8 mouse cellular contexts compared by ENCODE assay signal in genomic region chr6:113443091-113443490, GRCm38 (mm10). TPM values are rescaled to one million over a fixed set of nuclear protein-coding genes. Genes with fewer than 3 reads are reported as not detected.
DNase-seq lines count a peak whose midpoint lies in the region; ATAC-seq and TF ChIP-seq lines count a peak whose summit lies in the region.

No protein-coding gene starts in this region.

- DNase-seq in heart, postnatal 10 days, result no peak
- DNase-seq in CH12.LX (ENCODE audit: extremely low read depth), result peak; percentile 69
- no peak for DNase-seq in spleen, postnatal 36 days (ENCODE audit: low spot score in 2 of 2)
- no peak for DNase-seq in testis, postnatal 10 days (ENCODE audit: low spot score)

- no peak for ATAC-seq in heart, embryonic 12.5 days (ENCODE audit: insufficient number of reproducible peaks, low FRiP score)
- no peak for ATAC-seq in embryonic facial prominence, embryonic 13.5 days (ENCODE audit: insufficient number of reproducible peaks, insufficient read depth, low FRiP score, low TSS enrichment, low read depth)
- no peak for ATAC-seq in limb, embryonic 15.5 days (ENCODE audit: insufficient number of reproducible peaks, low FRiP score, low TSS enrichment, low read depth)
- no peak for ATAC-seq in stomach, embryonic 15.5 days (ENCODE audit: insufficient read depth, low FRiP score, low read depth)

- no peak for TF ChIP-seq POLR2A in CH12.LX (IDR thresholded peaks at IDR 0.05; ENCODE audit: low read depth, low read length)

- dilution Hi-C loops in CH12.LX (cut with MboI; ENCODE audit: extremely low pct_ligation_motif_present, extremely low pct_unique_long_range_greater_than_20kb, low sequenced_read_pairs), result no loop called here

- peaks cover 13% of the 10 kb centered on the region for H3K79me2 ChIP-seq in CH12.LX (replicated peaks; ENCODE audit: control insufficient read depth, extremely low read depth, insufficient read depth, poor library complexity, severe bottlenecking)

- peaks cover 24% of the 10 kb centered on the region for H3K36me3 ChIP-seq in heart, embryonic 12.5 days
- H3K36me3 ChIP-seq in CH12.LX (replicated peaks in 1 of 2; ENCODE audit: control insufficient read depth in 1 of 2, insufficient read depth in 1 of 2, low read length in 1 of 2), result peaks cover 21 to 32% of the 10 kb centered on the region in 2 experiments
- peaks cover 28% of the 10 kb centered on the region for H3K36me3 ChIP-seq in embryonic facial prominence, embryonic 13.5 days
- peaks cover 19% of the 10 kb centered on the region for H3K36me3 ChIP-seq in limb, embryonic 15.5 days
- H3K36me3 ChIP-seq in stomach, embryonic 15.5 days, result peaks cover 19% of the 10 kb centered on the region

- 49% methylated on average over 12 of the region's 12 CpGs for WGBS in heart, embryonic 12.5 days
- 48% methylated on average over 12 of the region's 12 CpGs for WGBS in embryonic facial prominence, embryonic 13.5 days
- 47% methylated on average over 12 of the region's 12 CpGs for WGBS in limb, embryonic 15.5 days
- WGBS in stomach, embryonic 15.5 days, result 41% methylated on average over 12 of the region's 12 CpGs

- peak overlapping the region; percentile 78 for H3K4me3 ChIP-seq in heart, embryonic 12.5 days
- peak overlapping the region; percentile 94 to 100 (median 95) for H3K4me3 ChIP-seq in CH12.LX (replicated peaks in 1 of 3; ENCODE audit: low read depth in 2 of 3, low read length in 2 of 3, poor library complexity in 1 of 3)
- H3K4me3 ChIP-seq in embryonic facial prominence, embryonic 13.5 days, result peak overlapping the region; percentile 97
- peak overlapping the region; percentile 95 for H3K4me3 ChIP-seq in limb, embryonic 15.5 days
- peak overlapping the region; percentile 99 for H3K4me3 ChIP-seq in stomach, embryonic 15.5 days (replicated peaks)

- TF ChIP-seq EP300 in CH12.LX (IDR thresholded peaks at IDR 0.05; ENCODE audit: low read length), result no peak

- H3K27ac ChIP-seq in heart, embryonic 12.5 days (ENCODE audit: poor library complexity, severe bottlenecking), result no peak overlapping the region
- no peak overlapping the region; the same call in 1 of the 2 replicates for H3K27ac ChIP-seq in CH12.LX (ENCODE audit: insufficient read depth, low read depth)
- H3K27ac ChIP-seq in embryonic facial prominence, embryonic 13.5 days, result peak overlapping the region; percentile 60
- H3K27ac ChIP-seq in limb, embryonic 15.5 days, result no peak overlapping the region
- H3K27ac ChIP-seq in stomach, embryonic 15.5 days, result peak overlapping the region; percentile 79; the same call in 1 of the 2 replicates

- no peaks in the 10 kb centered on the region for H3K9me3 ChIP-seq in heart, embryonic 12.5 days (replicated peaks)
- no peaks in the 10 kb centered on the region for H3K9me3 ChIP-seq in CH12.LX (replicated peaks; ENCODE audit: low read length)
- no peaks in the 10 kb centered on the region for H3K9me3 ChIP-seq in embryonic facial prominence, embryonic 13.5 days
- no peaks in the 10 kb centered on the region for H3K9me3 ChIP-seq in limb, embryonic 15.5 days
- H3K9me3 ChIP-seq in stomach, embryonic 15.5 days, result no peaks in the 10 kb centered on the region

- H3K4me1 ChIP-seq in heart, embryonic 12.5 days (replicated peaks), result peaks cover 11% of the 10 kb centered on the region
- peaks cover 4 to 40% of the 10 kb centered on the region in 2 experiments for H3K4me1 ChIP-seq in CH12.LX (ENCODE audit: control insufficient read depth in 1 of 2, insufficient read depth in 2 of 2)
- H3K4me1 ChIP-seq in embryonic facial prominence, embryonic 13.5 days, result peaks cover 15% of the 10 kb centered on the region
- peaks cover 11% of the 10 kb centered on the region for H3K4me1 ChIP-seq in limb, embryonic 15.5 days
- H3K4me1 ChIP-seq in stomach, embryonic 15.5 days, result no peaks in the 10 kb centered on the region

- in situ Hi-C loops in CH12.LX (cut with MboI; ENCODE audit: low pct_ligation_motif_present, low pct_unique_long_range_greater_than_20kb, low sequenced_read_pairs), result no loop called here

- TF ChIP-seq CTCF in CH12.LX (conservative IDR thresholded peaks at IDR 0.05 in 1 of 2, IDR thresholded peaks at IDR 0.05 in 1 of 2; ENCODE audit: low read depth in 2 of 2, low read length in 2 of 2), result peak in 1 of 2 experiments; percentile 57; a peak in 2 of 4 replicates

- no peaks in the 10 kb centered on the region for H3K27me3 ChIP-seq in heart, embryonic 12.5 days (replicated peaks)
- H3K27me3 ChIP-seq in CH12.LX (replicated peaks), result no peaks in the 10 kb centered on the region
- H3K27me3 ChIP-seq in embryonic facial prominence, embryonic 13.5 days, result no peaks in the 10 kb centered on the region
- H3K27me3 ChIP-seq in limb, embryonic 15.5 days, result no peaks in the 10 kb centered on the region
- no peaks in the 10 kb centered on the region for H3K27me3 ChIP-seq in stomach, embryonic 15.5 days (replicated peaks)

- H3K9ac ChIP-seq in heart, embryonic 12.5 days, result peak overlapping the region; percentile 89
- peak overlapping the region; percentile 77 for H3K9ac ChIP-seq in CH12.LX (ENCODE audit: insufficient read depth, low read depth)
- H3K9ac ChIP-seq in embryonic facial prominence, embryonic 13.5 days, result peak overlapping the region; percentile 95
- H3K9ac ChIP-seq in limb, embryonic 15.5 days, result peak overlapping the region; percentile 63
- H3K9ac ChIP-seq in stomach, embryonic 15.5 days, result peak overlapping the region; percentile 88

- intact Hi-C loops in heart, postnatal 10 days (cut with DNase I), result no loop called here

- TF ChIP-seq RAD21 in CH12.LX (IDR thresholded peaks at IDR 0.05; ENCODE audit: low read depth, low read length), result no peak

- H3K4me2 ChIP-seq in heart, embryonic 12.5 days, result peak overlapping the region; percentile 89
- peak overlapping the region; percentile 55 for H3K4me2 ChIP-seq in CH12.LX (ENCODE audit: insufficient read depth, low read depth, poor library complexity, severe bottlenecking)
- H3K4me2 ChIP-seq in embryonic facial prominence, embryonic 13.5 days, result peak overlapping the region; percentile 87
- peak overlapping the region; percentile 75 for H3K4me2 ChIP-seq in limb, embryonic 15.5 days
- peak overlapping the region; percentile 79 for H3K4me2 ChIP-seq in stomach, embryonic 15.5 days

TF ChIP-seq in CH12.LX, 34 proteins besides CTCF, POLR2A, EP300 and RAD21 (continues in another document):
- TF ChIP-seq NRF1 (IDR thresholded peaks at IDR 0.05; ENCODE audit: low read depth, low read length), result no peak

RNA-seq across cellular contexts. Expression of gene Jagn1, which starts 0.7 kb away (rescaled TPM):
- polyA plus RNA-seq in heart, embryonic 12.5 days (2016; fragmentation: Nextera tagmentation; extraction: Ambion mirVana), result 58.5 and 61.1 TPM in 2 replicates
- 10 to 100 TPM; 26.8 to 28.2 TPM for total RNA-seq in heart, postnatal 10 days (2021)
- total RNA-seq in CH12.LX (2012; rRNA removed) (69.2 and 83.9 TPM in 2 replicates), CH12.LX (2014; rRNA removed) (90.4 and 106 TPM in 2 replicates)
- polyA plus RNA-seq in CH12.LX (2012; ENCODE audit: insufficient read length, low read depth), result 88.3 and 103 TPM in 2 replicates
- polyA plus RNA-seq in embryonic facial prominence, embryonic 13.5 days (2015; fragmentation: Nextera tagmentation; extraction: Ambion mirVana), result 82.7 and 93.2 TPM in 2 replicates
- polyA plus RNA-seq in limb, embryonic 15.5 days (2015; fragmentation: Nextera tagmentation; extraction: Ambion mirVana), result 85.0 and 88.5 TPM in 2 replicates
- polyA plus RNA-seq in stomach, embryonic 15.5 days (2015; fragmentation: Nextera tagmentation; extraction: Ambion mirVana), result 84.2 and 91.1 TPM in 2 replicates

RNA-seq across cellular contexts. Expression of gene Cidec, which starts 7.5 kb away (rescaled TPM):
- not detected in 2 replicates for polyA plus RNA-seq in heart, embryonic 12.5 days (2016; fragmentation: Nextera tagmentation; extraction: Ambion mirVana)
- 10 to 100 TPM in 1 of 2 experiments, 1 to 10 TPM in 1; 9.6 to 41.2 TPM for total RNA-seq in heart, postnatal 10 days (2021)
- total RNA-seq in CH12.LX (2012; rRNA removed), result 0.17 TPM in 1 of 2 replicates, not detected in the other
- total RNA-seq in CH12.LX (2014; rRNA removed), result not detected in 2 replicates
- polyA plus RNA-seq in CH12.LX (2012; ENCODE audit: insufficient read length, low read depth), result 0.14 TPM in 1 of 2 replicates, not detected in the other
- polyA plus RNA-seq in embryonic facial prominence, embryonic 13.5 days (2015; fragmentation: Nextera tagmentation; extraction: Ambion mirVana), result not detected in 2 replicates
- polyA plus RNA-seq in limb, embryonic 15.5 days (2015; fragmentation: Nextera tagmentation; extraction: Ambion mirVana), result 0.63 TPM in 1 of 2 replicates, not detected in the other
- polyA plus RNA-seq in stomach, embryonic 15.5 days (2015; fragmentation: Nextera tagmentation; extraction: Ambion mirVana), result 2.3 and 3.8 TPM in 2 replicates

RNA-seq across cellular contexts. Expression of gene Il17re, which starts 15.2 kb away (rescaled TPM):
- polyA plus RNA-seq in heart, embryonic 12.5 days (2016; fragmentation: Nextera tagmentation; extraction: Ambion mirVana), result 0.94 and 1.3 TPM in 2 replicates
- total RNA-seq in heart, postnatal 10 days (2021), result 1 to 10 TPM; 1.1 to 1.2 TPM
- total RNA-seq in CH12.LX (2012; rRNA removed), result 0.13 TPM in 1 of 2 replicates, not detected in the other
- not detected in 2 replicates for total RNA-seq in CH12.LX (2014; rRNA removed)
- polyA plus RNA-seq in CH12.LX (2012; ENCODE audit: insufficient read length, low read depth), result 0.13 TPM in 1 of 2 replicates, not detected in the other
- polyA plus RNA-seq in embryonic facial prominence, embryonic 13.5 days (2015; fragmentation: Nextera tagmentation; extraction: Ambion mirVana), result 9.1 and 9.2 TPM in 2 replicates
- polyA plus RNA-seq in limb, embryonic 15.5 days (2015; fragmentation: Nextera tagmentation; extraction: Ambion mirVana), result 8.9 and 9.7 TPM in 2 replicates
- 16.8 and 18.2 TPM in 2 replicates for polyA plus RNA-seq in stomach, embryonic 15.5 days (2015; fragmentation: Nextera tagmentation; extraction: Ambion mirVana)

RNA-seq across cellular contexts. Expression of gene Rpusd3, which starts 24.0 kb away (rescaled TPM):
- polyA plus RNA-seq in heart, embryonic 12.5 days (2016; fragmentation: Nextera tagmentation; extraction: Ambion mirVana), result 15.2 and 16.0 TPM in 2 replicates
- total RNA-seq in heart, postnatal 10 days (2021), result 10 to 100 TPM in 1 of 2 experiments, 1 to 10 TPM in 1; 8.9 to 14.3 TPM
- total RNA-seq in CH12.LX (2012; rRNA removed), result 26.3 and 28.6 TPM in 2 replicates
- total RNA-seq in CH12.LX (2014; rRNA removed), result 18.8 and 22.1 TPM in 2 replicates
- polyA plus RNA-seq in CH12.LX (2012; ENCODE audit: insufficient read length, low read depth), result 18.5 and 26.5 TPM in 2 replicates
- 25.3 and 32.1 TPM in 2 replicates for polyA plus RNA-seq in embryonic facial prominence, embryonic 13.5 days (2015; fragmentation: Nextera tagmentation; extraction: Ambion mirVana)
- polyA plus RNA-seq in limb, embryonic 15.5 days (2015; fragmentation: Nextera tagmentation; extraction: Ambion mirVana), result 20.4 and 21.3 TPM in 2 replicates
- polyA plus RNA-seq in stomach, embryonic 15.5 days (2015; fragmentation: Nextera tagmentation; extraction: Ambion mirVana), result 15.9 and 20.8 TPM in 2 replicates

RNA-seq across cellular contexts. Expression of gene Il17rc, which starts 28.1 kb away (rescaled TPM):
- polyA plus RNA-seq in heart, embryonic 12.5 days (2016; fragmentation: Nextera tagmentation; extraction: Ambion mirVana), result 4.5 and 4.7 TPM in 2 replicates
- total RNA-seq in heart, postnatal 10 days (2021), result 10 to 100 TPM in 1 of 2 experiments, 1 to 10 TPM in 1; 8.9 to 11.3 TPM
- total RNA-seq in CH12.LX (2012; rRNA removed) (not detected in 2 replicates), CH12.LX (2014; rRNA removed) (not detected in 2 replicates)
- polyA plus RNA-seq in CH12.LX (2012; ENCODE audit: insufficient read length, low read depth), result not detected in 2 replicates
- polyA plus RNA-seq in embryonic facial prominence, embryonic 13.5 days (2015; fragmentation: Nextera tagmentation; extraction: Ambion mirVana), result 7.0 and 7.9 TPM in 2 replicates
- polyA plus RNA-seq in limb, embryonic 15.5 days (2015; fragmentation: Nextera tagmentation; extraction: Ambion mirVana), result 58.4 and 63.5 TPM in 2 replicates
- 26.4 and 26.7 TPM in 2 replicates for polyA plus RNA-seq in stomach, embryonic 15.5 days (2015; fragmentation: Nextera tagmentation; extraction: Ambion mirVana)

Comparison
In these comparisons a context has a peak if more than half of its experiments do, and no peak if none do; other contexts are left out.
1. H3K27ac ChIP-seq: peak in embryonic facial prominence, embryonic 13.5 days (single experiment) and stomach, embryonic 15.5 days (single experiment); none in heart, embryonic 12.5 days (single experiment), CH12.LX (single experiment) and limb, embryonic 15.5 days (single experiment).
2. Peak in every context shown above with its lines, with median percentiles within 50 percentile points of each other: H3K4me2 ChIP-seq, H3K4me3 ChIP-seq and H3K9ac ChIP-seq.